Mouse (Mus musculus): Measurements from ENCODE around the gene Zfp263.

Gene Zfp263

GRCm38 (mm10) chr16:3743503-3744185, at the start of gene Zfp263:
Zfp263 (plus strand) TSS chr16:3744093.
- CTCF ChIA-PET: interaction anchor here in 2 of 4 experiments (0.6 to 1.0 kb wide), 4 partner anchors 165 to 705 kb away, joined by 3 to 7 read pairs (median 3); partner anchors contain the start of genes 1700037C18Rik (in 1 of the 2) and Cluap1 (in 1 of the 2)
- POLR2A ChIA-PET: interaction anchor here (0.6 to 6.3 kb wide), 41 partner anchors 8 to 1137 kb away, joined by 3 to 45 read pairs (median 4); partner anchors contain the start of genes Naa60 (in 3 of the 4), Slx4 (in 3 of the 4), 1700037C18Rik (in 2 of the 4) and Cluap1 (in 2 of the 4)

GRCm38 (mm10) chr16:3699281-3699680, 44.6 kb upstream of the Zfp263 start:
- ChIA-PET CTCF (no interaction called here), POLR2A (interaction anchor here in 2 of 4 experiments (0.6 to 1.8 kb wide), 5 partner anchors 10 to 173 kb away, joined by 3 to 6 read pairs (median 4); partner anchors contain the start of gene Naa60 (in 1 of the 2))

DNA sequence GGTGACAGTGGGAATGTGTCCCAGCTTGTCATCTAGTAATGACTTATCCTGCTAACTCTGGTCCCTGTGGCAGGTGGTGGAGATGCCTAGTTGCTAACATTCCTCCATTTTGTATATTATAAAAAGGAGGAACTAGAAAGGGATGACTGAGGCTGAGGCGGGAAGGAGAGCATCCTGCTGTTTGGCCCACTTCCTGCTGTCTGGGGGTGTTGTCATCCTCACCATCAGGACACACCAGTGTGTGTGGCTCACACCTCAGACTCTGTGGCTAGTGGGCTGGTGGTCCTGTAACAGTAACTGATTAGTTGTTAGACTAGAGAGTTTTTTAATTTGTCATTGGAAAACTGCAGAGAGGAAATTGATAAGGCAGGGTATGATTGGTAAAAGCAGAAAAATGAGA, 43.0 kb upstream of the Zfp263 start:
- POLR2A ChIA-PET: no interaction called here
- CTCF ChIA-PET: no interaction called here

GRCm38 (mm10) chr16:3706680-3707079, 37.2 kb upstream of the Zfp263 start:
- ChIA-PET POLR2A (no interaction called here), CTCF (no interaction called here)

GRCm38 (mm10) chr16:3714731-3715130, 29.2 kb upstream of the Zfp263 start:
- ChIA-PET CTCF (no interaction called here), POLR2A (interaction anchor here in 1 of 4 experiments (1.4 kb wide), 1 partner anchor 13 kb away, joined by 3 read pairs; no protein-coding TSS in a partner anchor)

DNA sequence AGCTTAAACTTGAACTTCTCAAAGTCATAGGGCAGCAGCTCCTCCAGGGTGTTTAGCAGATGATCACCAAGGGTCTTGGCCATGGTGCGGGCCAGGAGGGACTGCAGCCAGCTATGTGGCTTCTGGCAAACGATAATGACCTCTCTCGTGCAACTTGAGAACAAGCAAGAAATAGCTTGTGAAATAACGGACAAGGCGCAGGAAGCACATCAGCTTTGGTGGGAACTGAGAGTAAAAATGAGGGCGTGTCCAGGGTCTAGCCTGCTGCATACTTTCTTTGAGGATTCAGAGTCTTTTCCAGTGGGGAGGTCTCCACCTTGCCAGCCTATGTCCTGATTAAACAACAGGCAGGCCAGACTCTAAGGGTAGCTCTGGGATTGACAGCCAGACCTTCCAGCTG, 25.9 kb upstream of the Zfp263 start, which contains the start of gene Mefv:
TSS of gene Mefv (minus strand) at position 118 of the 400 bp plus-strand sequence.
- ChIA-PET POLR2A (interaction anchor here in 1 of 4 experiments (0.9 kb wide), 1 partner anchor 23 kb away, joined by 4 read pairs; no protein-coding TSS in a partner anchor), CTCF (no interaction called here)

DNA sequence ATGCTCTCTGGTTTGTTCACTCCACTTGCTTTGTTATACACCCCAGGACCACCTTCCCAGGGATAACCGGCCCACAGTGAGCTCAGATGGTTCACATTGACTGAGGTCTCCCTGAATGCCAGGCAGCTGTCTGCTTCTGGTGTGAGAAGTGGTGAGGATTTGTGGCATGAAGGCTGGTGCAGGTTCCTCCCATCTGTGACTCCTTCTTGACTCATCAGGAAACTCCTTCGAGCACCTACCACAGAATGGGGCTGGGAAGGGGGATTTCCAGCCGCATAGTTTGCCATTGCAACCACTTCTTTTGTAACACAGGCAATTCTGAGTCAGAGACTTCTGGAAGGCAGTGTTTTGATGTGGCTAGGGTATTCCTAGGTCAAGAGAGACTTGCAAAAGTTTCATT, 20.7 kb upstream of the Zfp263 start:
- ChIA-PET POLR2A (interaction anchor here in 1 of 4 experiments (1.2 kb wide), 1 partner anchor 14 kb away, joined by 3 read pairs; no protein-coding TSS in a partner anchor), CTCF (no interaction called here)

DNA sequence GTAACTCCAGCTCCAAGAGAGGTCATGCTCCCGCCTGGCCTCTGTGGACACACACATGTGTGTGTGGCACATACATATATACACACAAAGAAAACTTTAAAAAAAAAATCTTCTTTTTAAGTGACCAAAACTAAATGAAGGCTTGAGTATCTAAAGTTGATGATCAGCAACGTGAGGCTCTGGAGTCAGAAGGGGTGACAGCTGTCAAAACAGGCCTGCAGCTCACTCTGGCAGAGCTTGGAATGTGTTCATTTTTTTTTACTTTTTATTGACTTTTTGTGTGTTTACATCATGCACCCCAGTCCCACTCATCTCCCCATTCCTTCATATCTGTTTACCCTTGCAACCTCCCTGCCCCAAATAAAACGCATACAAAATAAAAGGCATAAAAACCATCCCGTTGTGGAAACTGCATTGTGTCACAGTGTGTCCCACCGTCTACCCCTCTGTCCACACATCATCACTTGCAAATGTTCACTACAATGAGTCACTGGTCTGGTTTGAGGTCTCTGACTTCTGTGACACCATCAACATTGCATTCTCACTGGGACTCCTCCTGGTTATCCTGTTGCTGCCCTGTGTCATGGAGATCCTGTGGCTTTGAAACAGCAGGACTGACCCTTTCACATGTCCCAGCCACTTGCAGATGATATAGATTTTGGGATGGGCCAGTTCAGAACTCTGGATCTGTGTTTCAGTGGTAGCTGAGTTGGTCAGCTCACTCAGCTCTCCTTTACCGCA, 15.7 kb upstream of the Zfp263 start:
- ChIA-PET CTCF (no interaction called here), POLR2A (interaction anchor here in 1 of 4 experiments (0.7 to 1.4 kb wide), 6 partner anchors 11 to 35 kb away, joined by 3 to 4 read pairs (median 3); partner anchors contain the start of gene Zfp263)

GRCm38 (mm10) chr16:3732612-3733011, 11.3 kb upstream of the Zfp263 start:
- ChIA-PET CTCF (no interaction called here), POLR2A (interaction anchor here in 1 of 4 experiments (1.4 kb wide), 1 partner anchor 10 kb away, joined by 4 read pairs; no protein-coding TSS in a partner anchor)

GRCm38 (mm10) chr16:3733198-3733732, 10.6 kb upstream of the Zfp263 start:
- CTCF ChIA-PET: no interaction called here
- POLR2A ChIA-PET: interaction anchor here in 1 of 4 experiments (0.6 to 1.4 kb wide), 2 partner anchors 10 to 496 kb away, joined by 3 to 4 read pairs; no protein-coding TSS in a partner anchor

GRCm38 (mm10) chr16:3742466-3742865, 1.4 kb upstream of the Zfp263 start:
- POLR2A ChIA-PET: interaction anchor here in 3 of 4 experiments (0.6 to 6.3 kb wide), 20 partner anchors 8 to 414 kb away, joined by 3 to 45 read pairs (median 4); partner anchors contain the start of genes Naa60 (in 2 of the 3), 1700037C18Rik (in 1 of the 3), Cluap1 (in 1 of the 3) and Gm20695 (in 1 of the 3)
- CTCF ChIA-PET: interaction anchor here in 1 of 4 experiments (0.6 kb wide), 1 partner anchor 117 kb away, joined by 4 read pairs; no protein-coding TSS in a partner anchor

DNA sequence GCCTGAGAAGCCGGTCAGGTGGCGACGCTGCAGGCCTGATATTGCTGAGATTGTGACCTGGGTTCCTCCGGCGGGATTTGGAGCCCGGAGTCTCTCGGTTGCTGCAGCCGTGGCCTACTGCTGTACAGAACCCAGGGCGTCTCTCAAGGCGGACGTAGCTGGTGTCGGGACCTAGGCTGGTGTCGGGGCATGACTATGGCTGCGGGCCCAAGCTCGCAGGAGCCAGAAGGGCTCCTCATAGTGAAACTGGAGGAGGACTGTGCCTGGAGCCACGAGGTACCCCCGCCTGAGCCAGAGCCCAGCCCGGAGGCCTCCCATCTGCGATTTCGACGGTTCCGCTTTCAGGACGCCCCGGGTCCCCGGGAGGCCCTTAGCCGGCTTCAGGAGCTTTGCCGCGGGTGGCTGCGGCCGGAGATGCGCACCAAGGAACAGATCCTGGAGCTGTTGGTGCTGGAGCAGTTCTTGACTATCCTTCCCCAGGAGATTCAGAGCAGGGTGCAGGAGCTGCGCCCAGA, 350 bp downstream of the Zfp263 start:
- ChIA-PET CTCF (interaction anchor here in 3 of 4 experiments (0.6 to 0.8 kb wide), 3 partner anchors 174 to 797 kb away, joined by 3 read pairs; partner anchors contain the start of gene Srl (in 1 of the 3)), POLR2A (interaction anchor here (0.6 to 6.3 kb wide), 38 partner anchors 9 to 1136 kb away, joined by 3 to 45 read pairs (median 4); partner anchors contain the start of genes Naa60 (in 3 of the 4), Slx4 (in 3 of the 4), Zfp174 (in 3 of the 4) and Gm20695 (in 2 of the 4))

DNA sequence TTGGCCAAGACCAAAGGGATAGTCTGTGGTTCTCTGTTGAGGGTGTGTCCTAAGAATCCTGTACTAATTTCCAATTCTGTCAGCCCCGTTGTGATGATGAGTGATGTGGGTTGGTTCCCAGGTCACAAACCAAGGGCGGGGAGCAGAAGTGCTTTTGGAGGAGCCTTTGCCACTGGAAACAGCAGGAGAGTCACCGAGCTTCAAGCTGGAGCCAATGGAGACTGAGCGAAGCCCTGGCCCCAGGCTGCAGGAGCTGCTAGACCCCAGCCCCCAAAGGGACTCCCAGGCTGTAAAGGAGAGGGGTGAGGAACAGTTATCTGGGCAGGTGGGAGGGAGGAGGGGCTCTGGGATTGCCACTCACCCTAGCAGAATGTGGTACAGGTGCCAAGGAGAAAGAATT, 1.8 kb downstream of the Zfp263 start:
- ChIA-PET CTCF (no interaction called here), POLR2A (interaction anchor here in 3 of 4 experiments (0.6 to 6.3 kb wide), 6 partner anchors 10 to 824 kb away, joined by 3 to 45 read pairs (median 10); partner anchors contain the start of gene Zfp174 (in 1 of the 3))

DNA sequence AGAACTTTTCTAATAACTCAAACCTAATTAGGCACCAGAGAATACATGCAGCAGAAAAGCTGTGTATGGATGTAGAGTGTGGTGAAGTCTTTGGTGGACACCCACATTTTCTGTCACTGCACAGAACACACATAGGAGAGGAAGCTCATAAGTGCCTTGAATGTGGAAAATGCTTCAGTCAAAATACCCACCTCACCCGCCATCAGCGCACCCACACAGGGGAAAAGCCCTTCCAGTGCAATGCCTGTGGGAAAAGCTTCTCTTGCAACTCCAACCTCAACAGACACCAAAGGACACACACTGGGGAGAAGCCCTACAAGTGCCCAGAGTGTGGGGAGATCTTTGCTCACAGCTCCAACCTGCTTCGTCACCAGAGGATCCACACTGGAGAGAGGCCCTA, 5.1 kb downstream of the Zfp263 start:
- ChIA-PET POLR2A (interaction anchor here in 2 of 4 experiments (1.0 to 5.1 kb wide), 2 partner anchors 10 to 29 kb away, joined by 4 to 17 read pairs; no protein-coding TSS in a partner anchor), CTCF (interaction anchor here in 1 of 4 experiments (0.6 kb wide), 1 partner anchor 1749 kb away, joined by 3 read pairs; no protein-coding TSS in a partner anchor)

DNA sequence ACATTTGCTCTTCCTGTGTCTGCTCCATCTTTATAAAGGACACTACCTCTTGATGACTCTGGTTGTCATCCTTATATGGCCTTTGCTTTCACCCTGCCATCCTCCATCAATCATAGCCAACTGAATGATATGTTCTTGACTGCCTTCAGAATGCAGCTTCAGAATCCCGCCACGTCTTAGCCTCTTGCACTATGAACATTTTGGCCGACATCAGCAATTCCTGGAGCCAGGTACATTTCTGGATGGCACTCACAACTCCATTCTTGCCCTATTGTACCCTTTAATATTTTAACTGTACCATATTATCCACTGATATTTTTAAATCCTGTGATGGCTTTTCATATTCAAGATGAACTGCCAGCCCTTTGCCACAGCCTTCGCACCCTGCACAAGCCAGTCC, 27.7 kb downstream of the Zfp263 start:
- CTCF ChIA-PET: interaction anchor here in 1 of 4 experiments (0.6 kb wide), 1 partner anchor 15 kb away, joined by 5 read pairs; no protein-coding TSS in a partner anchor
- POLR2A ChIA-PET: interaction anchor here in 2 of 4 experiments (0.8 to 2.4 kb wide), 7 partner anchors 9 to 35 kb away, joined by 3 to 12 read pairs (median 5); no protein-coding TSS in a partner anchor

DNA sequence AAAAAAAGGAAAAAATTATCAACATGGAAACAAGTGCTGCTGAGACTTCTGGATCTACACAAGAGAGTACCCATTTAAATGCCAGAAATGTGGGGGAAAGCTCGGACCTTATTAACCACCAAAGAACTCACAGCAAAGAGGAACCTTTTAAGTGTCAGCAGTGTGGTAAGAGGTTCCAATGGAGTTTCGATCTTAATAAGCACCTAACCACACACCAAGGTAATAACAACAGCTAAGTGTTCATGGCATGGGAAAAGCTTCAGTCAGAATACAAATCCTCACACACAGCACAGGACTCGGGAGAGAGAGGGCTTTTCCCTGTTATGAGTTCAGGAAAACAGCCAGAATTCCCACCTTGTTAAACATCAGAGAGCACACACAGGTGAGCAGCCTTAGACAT, 32.5 kb downstream of the Zfp263 start:
- ChIA-PET CTCF (no interaction called here), POLR2A (interaction anchor here in 3 of 4 experiments (0.6 to 7.7 kb wide), 3 partner anchors 32 to 1692 kb away, joined by 3 to 45 read pairs (median 14); partner anchors contain the start of gene Zfp263 (in 2 of the 3))

DNA sequence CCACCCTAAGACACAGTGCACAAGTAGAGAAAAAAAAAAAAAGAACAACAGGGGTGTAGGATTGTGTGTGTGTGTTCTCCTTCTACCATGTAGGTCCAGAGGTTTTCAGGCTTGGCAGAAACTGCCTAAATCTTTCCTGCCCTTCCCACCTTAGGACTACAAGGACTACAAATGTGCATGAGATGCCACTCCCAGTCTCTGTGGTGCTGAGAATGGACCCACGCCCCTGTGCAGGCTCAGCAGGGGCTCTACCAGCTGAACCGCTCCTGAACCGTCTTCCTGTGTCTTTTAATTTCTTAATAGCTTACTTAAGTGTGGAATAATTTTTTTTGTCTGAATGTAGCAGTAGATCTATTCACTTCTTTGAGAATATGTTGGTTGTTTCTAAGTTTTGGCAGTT, 34.1 kb downstream of the Zfp263 start:
- CTCF ChIA-PET: interaction anchor here in 1 of 4 experiments (0.7 kb wide), 1 partner anchor 1183 kb away, joined by 3 read pairs; no protein-coding TSS in a partner anchor

GRCm38 (mm10) chr16:3781237-3781636, 37.3 kb downstream of the Zfp263 start:
- CTCF ChIA-PET: no interaction called here
- POLR2A ChIA-PET: interaction anchor here in 2 of 4 experiments (0.5 to 1.9 kb wide), 6 partner anchors 34 to 431 kb away, joined by 3 to 9 read pairs (median 5); partner anchors contain the start of gene Zfp263 (in 1 of the 2)

More for the DNA sequence above, 34.1 kb downstream of the Zfp263 start:
- POLR2A ChIA-PET: interaction anchor here in 2 of 4 experiments (0.8 to 7.7 kb wide), 7 partner anchors 15 to 236 kb away, joined by 3 to 45 read pairs (median 4); partner anchors contain the start of gene Zfp263 (in 2 of the 2)

All from embryonic stem cell, embryonic (primary cell).